Mouse (Mus musculus) erythroid progenitor cell, adult 5-6 weeks (primary cell): Measurements from ENCODE around the gene Spata48. TPM values are rescaled to one million over a fixed set of nuclear protein-coding genes. Genes with fewer than 3 reads are reported as not detected.

ENCODE experiments used
- ATAC-seq: replicated peaks from 2 replicates; pipeline ENCODE4 v1.8.0; 2016; ENCODE audit warnings: moderate number of reproducible peaks, mild to moderate bottlenecking, moderate TSS enrichment, inconsistent platforms; ENCODE audit not compliant: poor library complexity, low FRiP score, severe bottlenecking
- total RNA-seq, 2 experiments: library from RNA; stranded (forward) in 1 of 2; stranded (reverse) in 1 of 2; fragments of 150-400 nt in 1 of 2; fragments of 186-747, 209-891 nt in 1 of 2; gene quantifications; 2 replicates each; pipeline versions ENCODE4 v1.2.3 to v1.2.4; 2015 to 2017; ENCODE audit warnings: low replicate concordance in 2 of 2

Gene Spata48
- total RNA-seq, 2 experiments from 2014 or later: not detected

- ATAC-seq: no peak
These were observed 67.3 kb downstream of the Spata48 start for GRCm38 (mm10) chr11:11529165-11529564.

DNA sequence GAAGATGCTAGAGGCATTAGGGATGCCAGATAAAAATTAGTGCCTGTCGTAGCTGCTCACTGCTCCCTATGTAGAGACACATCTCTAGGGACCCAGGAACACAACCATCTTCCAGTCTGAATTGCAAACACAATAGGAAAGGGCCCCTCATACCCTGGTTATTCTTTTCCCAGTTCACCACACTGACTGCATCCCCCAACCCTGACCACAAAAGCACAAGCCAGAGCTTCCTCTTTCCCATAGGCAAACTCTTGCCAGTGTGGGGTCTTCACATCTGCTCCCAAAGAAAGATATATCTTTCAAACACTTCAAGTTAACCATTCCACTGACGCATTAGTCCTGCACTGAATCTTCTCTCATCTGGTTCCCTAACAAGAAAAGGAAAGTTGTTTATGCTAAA, 68.2 kb downstream of the Spata48 start:
- ATAC-seq: no peak

- ATAC-seq: no peak
These were observed 74.4 kb downstream of the Spata48 start for GRCm38 (mm10) chr11:11536295-11536694.

- no peak for ATAC-seq
These were observed 84.1 kb downstream of the Spata48 start for GRCm38 (mm10) chr11:11545948-11546347.

GRCm38 (mm10) chr11:11546903-11547511, 85.1 kb downstream of the Spata48 start:
- ATAC-seq: no peak

GRCm38 (mm10) chr11:11547597-11548240, 85.8 kb downstream of the Spata48 start:
- ATAC-seq: no peak

- ATAC-seq: no peak
These were observed 93.7 kb downstream of the Spata48 start for GRCm38 (mm10) chr11:11555563-11555962.

GRCm38 (mm10) chr11:11556186-11556585, 94.3 kb downstream of the Spata48 start:
- ATAC-seq: no peak

- ATAC-seq: peak; percentile 76
These were observed 95.5 kb downstream of the Spata48 start for GRCm38 (mm10) chr11:11557173-11557967.

DNA sequence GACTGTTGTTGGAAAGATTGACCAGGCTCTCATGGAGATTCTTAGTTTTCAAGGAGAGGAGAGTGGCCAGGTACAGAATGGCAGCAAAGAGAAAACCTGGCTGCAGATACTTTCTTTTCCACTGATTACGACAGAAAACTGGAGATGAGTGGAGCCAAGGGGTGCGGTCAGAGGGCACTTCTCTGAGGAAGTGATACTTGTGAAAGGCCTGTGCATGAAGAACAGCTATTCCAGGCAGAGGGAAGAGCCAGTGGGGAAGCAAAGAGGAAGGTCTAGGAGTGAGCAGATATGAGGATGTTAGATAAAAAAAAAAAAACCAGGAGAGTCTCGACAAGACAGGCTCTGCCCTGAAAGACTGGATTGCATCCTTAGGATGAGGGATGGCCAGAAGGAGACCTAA, 96.8 kb downstream of the Spata48 start:
- ATAC-seq: no peak

DNA sequence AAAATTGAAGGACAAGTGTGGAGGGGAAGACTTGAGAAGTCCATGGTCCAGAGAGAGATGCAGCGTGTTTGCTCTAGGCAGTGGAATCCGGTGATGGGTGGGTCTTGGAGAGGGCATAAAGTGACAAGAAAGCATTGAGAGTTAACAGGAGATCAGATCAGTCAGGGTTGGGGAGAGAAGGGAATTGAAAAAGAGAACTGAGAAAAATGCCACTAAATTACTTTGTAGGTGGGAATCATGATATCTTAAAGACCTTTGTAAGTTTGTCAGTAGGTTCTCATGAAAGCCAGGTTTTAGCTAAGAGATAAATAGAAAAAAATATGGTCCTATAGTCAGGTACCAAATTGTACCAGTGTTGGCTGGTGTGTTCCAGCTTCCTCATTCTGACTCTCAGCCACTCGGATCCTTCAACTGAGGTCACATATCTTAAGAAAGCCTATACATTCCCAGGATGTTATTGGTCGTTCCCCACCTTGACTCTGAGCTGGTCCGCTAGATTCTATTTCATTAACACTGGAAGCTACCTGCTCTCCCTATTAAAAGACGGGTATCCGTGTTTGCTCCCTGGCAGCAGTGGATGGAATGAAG, 97.3 kb downstream of the Spata48 start:
- ATAC-seq: no peak

DNA sequence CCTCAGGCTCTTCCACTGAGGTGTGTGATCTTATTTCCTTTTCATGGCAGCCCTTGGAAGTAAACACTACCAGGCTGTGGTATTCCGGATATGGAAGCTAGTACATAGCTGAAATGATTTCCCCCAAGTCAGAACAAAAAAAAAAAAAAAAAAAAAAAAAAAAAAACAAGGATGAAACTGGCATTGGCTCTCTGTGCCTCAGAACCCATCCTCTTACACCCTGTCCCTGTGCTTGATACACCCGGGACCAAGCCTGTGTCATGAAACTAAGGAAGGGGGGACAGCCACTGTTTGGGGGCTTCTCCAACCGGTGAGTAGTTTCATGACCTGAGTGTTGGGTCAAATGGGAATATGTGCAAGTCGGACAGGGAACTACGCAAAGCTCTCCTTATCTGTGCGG, 99.2 kb downstream of the Spata48 start:
- no peak for ATAC-seq

- ATAC-seq: 0 out of 2 replicates have a peak, but pooled peaks have one; percentile 22
These were observed 102.6 kb downstream of the Spata48 start for GRCm38 (mm10) chr11:11564266-11565044.

Other genes starting within 250 kb of the Spata48 start
- not detected in 2 replicates for gene Zpbp, start 314 bp downstream of the Spata48 start, total RNA-seq (2015; ENCODE audit: low replicate concordance)
- 0.13 TPM in 1 of 2 replicates, not detected in the other for gene Zpbp, start 314 bp downstream of the Spata48 start, total RNA-seq (2017; ENCODE audit: low replicate concordance)
- gene 4930512M02Rik, start 165.7 kb downstream of the Spata48 start, total RNA-seq (2015; ENCODE audit: low replicate concordance): not detected in 2 replicates
- not detected in 2 replicates for gene 4930512M02Rik, start 165.7 kb downstream of the Spata48 start, total RNA-seq (2017; ENCODE audit: low replicate concordance)
- 116 and 120 TPM in 2 replicates for gene Ikzf1, start 222.9 kb downstream of the Spata48 start, total RNA-seq (2015; ENCODE audit: low replicate concordance)
- gene Ikzf1, start 222.9 kb downstream of the Spata48 start, total RNA-seq (2017; ENCODE audit: low replicate concordance): 40.9 and 81.1 TPM in 2 replicates